Mouse (Mus musculus) spleen, adult 2 months (tissue): ENCODE measurements around the gene Thap8. TPM values are rescaled to one million over a fixed set of nuclear protein-coding genes. Genes with fewer than 3 reads are reported as not detected.

Experiments
- DNase-seq, 2 experiments: peaks; one replicate each; pipeline versions ENCODE4 v3.0.0 to v3.0.0-alpha.2; 2012 to 2021; ENCODE audit warnings: low spot score in 2 of 2, low read depth in 1 of 2
- H3K27ac ChIP-seq: fragments of 200-500 bp; 2 replicates; pipeline ENCODE4 v1.5.1; 2012; ENCODE audit warnings: low read length, inconsistent platforms; ENCODE audit not compliant: insufficient read depth
- H3K27me3 ChIP-seq: fragments of 200-500 bp; 2 replicates; pipeline ENCODE4 v1.6.1; 2012; ENCODE audit warnings: mild to moderate bottlenecking, moderate library complexity, low read length, inconsistent platforms; ENCODE audit not compliant: control insufficient read depth, insufficient read depth
- H3K36me3 ChIP-seq: fragments of 200-500 bp; 2 replicates; pipeline ENCODE4 v1.6.1; 2012; ENCODE audit warnings: mild to moderate bottlenecking, low read length, inconsistent platforms; ENCODE audit not compliant: control insufficient read depth, insufficient read depth
- H3K4me1 ChIP-seq: fragments of 200-500 bp; 2 replicates; pipeline ENCODE4 v1.6.1; 2011; ENCODE audit warnings: inconsistent platforms; ENCODE audit not compliant: control insufficient read depth, insufficient read depth, insufficient read length
- H3K4me3 ChIP-seq: fragments of 200-500 bp; 2 replicates; pipeline ENCODE4 v1.5.1; 2011; ENCODE audit warnings: mild to moderate bottlenecking, inconsistent platforms; ENCODE audit not compliant: insufficient read depth, insufficient read length; ENCODE audit errors: extremely low read depth
- CTCF ChIP-seq: fragments of 200-500 bp; IDR thresholded peaks from 2 replicates; pipeline ENCODE4 v1.5.1; 2011; ENCODE audit warnings: mild to moderate bottlenecking, inconsistent platforms; ENCODE audit not compliant: insufficient read depth, insufficient read length, insufficient replicate concordance; ENCODE audit errors: extremely low read depth
- POLR2A ChIP-seq: fragments of 200-500 bp; IDR thresholded peaks from 2 replicates; pipeline ENCODE4 v1.6.1; 2011; ENCODE audit warnings: low read depth, low read length, inconsistent platforms
- WGBS: fragments of 180-500 bp; shearing (Covaris S2); methylation state at CpG from one replicate; pipeline ENCODE4 v1.1.7; 2018; 5-methylcytosine and 5-hydroxymethylcytosine counted together
- polyA plus RNA-seq: library from polyadenylated mRNA; depleted of rRNA; stranded (reverse); fragments of >200 nt; gene quantifications from 2 replicates; pipeline ENCODE4 v1.2.3, GENCODE M21; 2012; rRNA removed

Thap8 gene
- polyA plus RNA-seq = 0.14 and 0.18 TPM in 2 replicates

- WGBS = under 1% methylated on average over 49 of the region's 49 CpGs
- peak within 1 kb of the TSS; percentile 93 for H3K27ac ChIP-seq
- peak; percentile 87 to 90 for DNase-seq
These were observed at the start of gene Thap8, which contains the start of gene Wdr62 for GRCm38 (mm10) chr7:30279951-30280669. Gene Thap8 (plus strand): TSS chr7:30280094. Gene Wdr62 (minus strand): TSS chr7:30280419.

GRCm38 (mm10) chr7:30231328-30231668 is 48.6 kb upstream of the Thap8 start:
- peak overlapping the region; percentile 85 for H3K4me3 ChIP-seq
- under 1% methylated on average over 16 of the region's 16 CpGs for WGBS
- peaks cover 5% of the 10 kb centered on the region for H3K36me3 ChIP-seq
- H3K27ac ChIP-seq = 0 out of 2 replicates have a peak overlapping the region, but pooled peaks have one; percentile 34
- TF ChIP-seq CTCF (no peak), POLR2A (no peak)
- no peak for DNase-seq
- H3K4me1 ChIP-seq = no peaks in the 10 kb centered on the region; the same call in 1 of the 2 replicates
- no peaks in the 10 kb centered on the region for H3K27me3 ChIP-seq

More at GRCm38 (mm10) chr7:30279951-30280669, at the start of gene Thap8, which contains the start of gene Wdr62:
- TF ChIP-seq CTCF = no peak
- peak; percentile 19; the same call in 1 of the 2 replicates for TF ChIP-seq POLR2A
- Histone ChIP-seq H3K36me3 (no peaks in the 10 kb centered on the region), H3K27me3 (no peaks in the 10 kb centered on the region), H3K4me3 (peak within 1 kb of the TSS; percentile 99), H3K4me1 (no peaks in the 10 kb centered on the region)

GRCm38 (mm10) chr7:30231669-30232454 is 48.0 kb upstream of the Thap8 start, which contains the start of the genes Polr2i and Tbcb:
Gene Polr2i (plus strand): TSS chr7:30231948.
Gene Tbcb (minus strand): TSS chr7:30232272.
- Histone ChIP-seq H3K27ac (peak within 1 kb of the TSS; percentile 88), H3K36me3 (peaks cover 2% of the 10 kb centered on the region), H3K4me3 (peak within 1 kb of the TSS; percentile 85), H3K27me3 (no peaks in the 10 kb centered on the region), H3K4me1 (no peaks in the 10 kb centered on the region; the same call in 1 of the 2 replicates)
- WGBS = under 1% methylated on average over 66 of the region's 67 CpGs
- DNase-seq = peak; percentile 94 to 95
- TF ChIP-seq POLR2A (peak; percentile 53), CTCF (no peak)

GRCm38 (mm10) chr7:30232631-30233148 is 47.2 kb upstream of the Thap8 start:
- DNase-seq = peak in 1 of 2 experiments; percentile 45
- WGBS = 7% methylated on average over 24 of the region's 24 CpGs

GRCm38 (mm10) chr7:30233387-30233786 is 46.5 kb upstream of the Thap8 start:
- Histone ChIP-seq H3K4me1 (no peaks in the 10 kb centered on the region; the same call in 1 of the 2 replicates), H3K4me3 (no peak overlapping the region), H3K27me3 (no peaks in the 10 kb centered on the region), H3K36me3 (no peaks in the 10 kb centered on the region; the same call in none of the 2 replicates), H3K27ac (no peak overlapping the region)
- 91% methylated on average over 20 of the region's 20 CpGs for WGBS
- TF ChIP-seq CTCF = no peak
- TF ChIP-seq POLR2A = no peak
- DNase-seq = no peak

More at GRCm38 (mm10) chr7:30232631-30233148, 47.2 kb upstream of the Thap8 start:
- peak; percentile 26; the same call in 1 of the 2 replicates for TF ChIP-seq CTCF
- TF ChIP-seq POLR2A = no peak
- Histone ChIP-seq H3K4me1 (no peaks in the 10 kb centered on the region; the same call in 1 of the 2 replicates), H3K4me3 (peak overlapping the region; percentile 85), H3K27ac (0 out of 2 replicates have a peak overlapping the region, but pooled peaks have one; percentile 27), H3K27me3 (no peaks in the 10 kb centered on the region), H3K36me3 (no peaks in the 10 kb centered on the region; the same call in none of the 2 replicates)

GRCm38 (mm10) chr7:30234276-30234858 is 45.5 kb upstream of the Thap8 start:
- DNase-seq = no peak
- no peaks in the 10 kb centered on the region; the same call in 1 of the 2 replicates for H3K4me1 ChIP-seq
- no peak overlapping the region for H3K4me3 ChIP-seq
- H3K27ac ChIP-seq = no peak overlapping the region
- TF ChIP-seq CTCF (no peak), POLR2A (no peak)
- no peaks in the 10 kb centered on the region for H3K27me3 ChIP-seq
- no peaks in the 10 kb centered on the region; the same call in 1 of the 2 replicates for H3K36me3 ChIP-seq
- WGBS = 94% methylated on average over 15 of the region's 15 CpGs
